Mouse (Mus musculus): ENCODE measurements around the gene Col6a2. TPM values are rescaled to one million over a fixed set of nuclear protein-coding genes. Genes with fewer than 3 reads are reported as not detected.
A peak's percentile ranks its signal among the peaks of the same experiment; 100 is the strongest.

Gene Col6a2
- 148 and 176 TPM in 2 replicates for polyA plus RNA-seq (2014; fragmentation: Nextera tagmentation; extraction: Ambion mirVana)

DNA sequence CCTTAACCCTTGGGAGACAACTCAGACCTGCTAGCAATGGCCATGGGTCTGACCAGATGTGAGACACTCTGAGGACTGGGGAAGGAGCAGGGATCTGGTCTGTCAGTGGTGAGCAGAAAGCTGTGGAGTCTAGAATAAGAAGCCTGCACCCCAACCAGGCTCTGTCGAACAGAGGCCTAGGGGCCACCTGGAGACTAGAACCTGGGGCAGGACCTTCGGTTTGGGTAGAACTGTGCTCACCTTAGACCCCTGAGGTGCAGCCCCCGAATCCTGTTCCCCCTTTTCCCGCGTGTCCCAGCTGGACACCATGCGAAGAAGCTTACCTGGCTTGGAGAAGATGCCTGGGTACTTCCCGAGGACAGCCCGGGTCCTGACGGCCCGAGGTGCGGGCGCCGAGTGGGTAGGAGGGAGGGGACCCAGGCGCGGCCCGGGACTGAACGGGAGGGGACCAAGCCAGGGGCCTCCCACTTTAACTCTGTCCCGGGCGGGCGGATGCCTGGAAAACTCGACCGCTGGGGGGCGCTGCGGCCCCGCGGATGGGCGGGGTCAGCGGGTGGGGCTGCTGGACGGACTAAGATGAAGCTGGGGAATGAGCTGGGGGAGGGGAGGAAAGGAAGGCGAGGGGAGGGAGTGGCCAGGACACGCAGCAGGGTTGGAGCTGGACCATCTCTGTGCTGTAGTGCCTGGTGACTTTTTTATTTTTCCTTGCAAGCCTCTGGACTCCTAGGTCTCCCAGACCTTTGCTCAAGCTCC, at the start of gene Col6a2:
Gene Col6a2 (minus strand): TSS at position 703 of the 753 bp plus-strand sequence.
- WGBS, result 3% methylated on average over 30 of the region's 31 CpGs

DNA sequence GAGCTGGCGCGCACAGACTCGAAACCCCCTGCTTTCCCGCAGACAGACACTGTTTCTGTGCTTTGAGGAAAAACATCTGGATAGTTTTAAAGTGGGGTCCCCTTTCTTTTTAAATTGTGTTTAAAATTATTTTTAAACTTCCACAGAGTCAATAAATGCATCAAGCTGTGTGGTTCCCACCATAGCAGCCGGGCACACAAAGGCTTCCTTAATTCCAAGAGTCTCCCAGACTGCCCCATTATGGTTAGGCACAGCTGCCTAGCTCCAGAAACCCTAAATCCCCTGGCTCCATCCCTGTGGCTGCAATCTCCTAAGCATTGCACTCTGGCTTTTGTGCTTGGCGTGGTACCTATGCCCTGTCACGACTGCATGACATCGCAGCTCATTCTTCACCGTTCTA, 48.5 kb upstream of the Col6a2 start:
- Histone ChIP-seq H3K4me3 (ENCODE audit: low read depth, low read length) (no peak overlapping the region), H3K27ac (ENCODE audit: low read length) (peak overlapping the region; percentile 63), H3K27me3 (ENCODE audit: control insufficient read depth, insufficient read depth, low read length) (no peaks in the 10 kb centered on the region), H3K4me2 (replicated peaks; ENCODE audit: low read depth, low read length) (no peak overlapping the region), H3K4me1 (ENCODE audit: control insufficient read depth, insufficient read depth, low read length) (peaks cover 3% of the 10 kb centered on the region; the same call in 1 of the 2 replicates), H3K9ac (replicated peaks; ENCODE audit: low read depth, low read length) (no peak overlapping the region), H3K9me3 (ENCODE audit: control insufficient read depth, low read depth, low read length) (no peaks in the 10 kb centered on the region), H3K36me3 (ENCODE audit: control insufficient read depth, insufficient read depth, low read length) (no peaks in the 10 kb centered on the region)
- WGBS, result 64% methylated on average over 9 of the region's 9 CpGs
- ATAC-seq (ENCODE audit: insufficient number of reproducible peaks, insufficient read depth, low FRiP score, low read depth), result no peak

More for the DNA sequence above, at the start of gene Col6a2:
- Histone ChIP-seq H3K9me3 (ENCODE audit: control insufficient read depth, low read depth, low read length) (no peaks in the 10 kb centered on the region), H3K36me3 (ENCODE audit: control insufficient read depth, insufficient read depth, low read length) (no peaks in the 10 kb centered on the region), H3K4me2 (replicated peaks; ENCODE audit: low read depth, low read length) (peak within 1 kb of the TSS; percentile 65), H3K27ac (ENCODE audit: low read length) (peak within 1 kb of the TSS; percentile 70), H3K9ac (replicated peaks; ENCODE audit: low read depth, low read length) (peak within 1 kb of the TSS; percentile 39), H3K4me3 (ENCODE audit: low read depth, low read length) (peak within 1 kb of the TSS; percentile 51), H3K4me1 (ENCODE audit: control insufficient read depth, insufficient read depth, low read length) (peaks cover 19% of the 10 kb centered on the region; the same call in 1 of the 2 replicates), H3K27me3 (ENCODE audit: control insufficient read depth, insufficient read depth, low read length) (no peaks in the 10 kb centered on the region)
- peak; percentile 91 for ATAC-seq (ENCODE audit: insufficient number of reproducible peaks, insufficient read depth, low FRiP score, low read depth)

DNA sequence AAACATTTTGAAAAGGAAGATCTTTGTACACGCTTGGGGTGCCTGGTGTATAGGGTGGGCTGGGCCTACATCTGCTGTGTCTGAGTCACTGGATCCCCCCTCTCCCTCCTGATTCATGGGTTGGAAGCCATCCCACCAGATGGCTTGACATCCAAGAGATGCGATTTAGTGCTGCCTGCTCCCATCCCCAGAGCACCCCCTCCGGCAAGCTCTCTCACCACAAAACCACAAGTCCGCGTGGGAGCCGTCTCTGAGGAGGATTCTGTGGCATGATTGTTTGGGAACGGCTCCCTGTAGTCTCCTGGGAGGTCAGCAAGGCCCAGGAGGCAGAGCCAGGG, 45.5 kb upstream of the Col6a2 start:
- Histone ChIP-seq H3K9me3 (ENCODE audit: control insufficient read depth, low read depth, low read length) (peaks cover 11% of the 10 kb centered on the region; the same call in 1 of the 2 replicates), H3K36me3 (ENCODE audit: control insufficient read depth, insufficient read depth, low read length) (no peaks in the 10 kb centered on the region), H3K9ac (replicated peaks; ENCODE audit: low read depth, low read length) (no peak overlapping the region), H3K4me2 (replicated peaks; ENCODE audit: low read depth, low read length) (no peak overlapping the region), H3K4me1 (ENCODE audit: control insufficient read depth, insufficient read depth, low read length) (peaks cover 5% of the 10 kb centered on the region), H3K27ac (ENCODE audit: low read length) (peak overlapping the region; percentile 72), H3K4me3 (ENCODE audit: low read depth, low read length) (no peak overlapping the region), H3K27me3 (ENCODE audit: control insufficient read depth, insufficient read depth, low read length) (no peaks in the 10 kb centered on the region)
- 42% methylated on average over 7 of the region's 7 CpGs for WGBS
- peak; percentile 67; the same call in 1 of the 2 replicates for ATAC-seq (ENCODE audit: insufficient number of reproducible peaks, insufficient read depth, low FRiP score, low read depth)

DNA sequence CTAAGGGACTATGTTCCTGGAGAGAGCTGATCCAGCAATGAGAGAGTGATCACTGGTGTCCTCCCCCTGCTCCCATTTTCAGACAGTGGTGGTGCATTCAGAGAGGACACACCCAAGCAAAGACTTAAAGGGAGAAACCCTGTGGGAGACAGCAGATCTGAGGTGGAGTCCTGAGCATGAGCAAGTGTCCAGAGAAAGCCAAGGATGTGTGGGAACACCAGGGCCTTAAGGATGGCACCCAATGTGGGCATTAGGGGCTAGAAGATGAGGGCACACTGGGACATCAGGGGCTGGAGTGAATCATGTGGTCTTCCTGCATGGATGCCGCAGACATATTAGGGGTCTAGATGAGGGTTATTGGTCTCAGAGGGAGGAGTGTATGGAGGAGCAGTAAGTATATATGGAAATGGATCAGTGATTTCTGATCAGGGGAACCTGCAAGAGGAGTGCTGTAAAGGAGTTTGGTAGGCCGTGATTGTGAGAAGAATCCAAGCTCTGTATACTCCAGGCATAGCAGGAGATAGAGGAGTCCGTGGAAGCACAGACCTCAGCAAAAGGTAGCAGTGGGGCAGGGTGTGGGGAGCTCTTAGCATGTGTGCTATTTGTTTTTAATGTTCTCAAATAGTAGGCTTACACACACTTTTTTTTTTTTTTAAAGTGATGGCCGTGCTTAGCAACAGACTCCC, 45.0 kb upstream of the Col6a2 start:
- peaks cover 8% of the 10 kb centered on the region for H3K4me1 ChIP-seq (ENCODE audit: control insufficient read depth, insufficient read depth, low read length)
- H3K4me3 ChIP-seq (ENCODE audit: low read depth, low read length), result no peak overlapping the region
- no peak overlapping the region for H3K4me2 ChIP-seq (replicated peaks; ENCODE audit: low read depth, low read length)
- H3K36me3 ChIP-seq (ENCODE audit: control insufficient read depth, insufficient read depth, low read length), result no peaks in the 10 kb centered on the region
- no peak for ATAC-seq (ENCODE audit: insufficient number of reproducible peaks, insufficient read depth, low FRiP score, low read depth)
- H3K27me3 ChIP-seq (ENCODE audit: control insufficient read depth, insufficient read depth, low read length), result no peaks in the 10 kb centered on the region
- peak overlapping the region; percentile 58; the same call in 1 of the 2 replicates for H3K27ac ChIP-seq (ENCODE audit: low read length)
- H3K9ac ChIP-seq (replicated peaks; ENCODE audit: low read depth, low read length), result no peak overlapping the region
- WGBS, result 83% methylated on average over 4 of the region's 4 CpGs
- H3K9me3 ChIP-seq (ENCODE audit: control insufficient read depth, low read depth, low read length), result peaks cover 11% of the 10 kb centered on the region; the same call in 1 of the 2 replicates

DNA sequence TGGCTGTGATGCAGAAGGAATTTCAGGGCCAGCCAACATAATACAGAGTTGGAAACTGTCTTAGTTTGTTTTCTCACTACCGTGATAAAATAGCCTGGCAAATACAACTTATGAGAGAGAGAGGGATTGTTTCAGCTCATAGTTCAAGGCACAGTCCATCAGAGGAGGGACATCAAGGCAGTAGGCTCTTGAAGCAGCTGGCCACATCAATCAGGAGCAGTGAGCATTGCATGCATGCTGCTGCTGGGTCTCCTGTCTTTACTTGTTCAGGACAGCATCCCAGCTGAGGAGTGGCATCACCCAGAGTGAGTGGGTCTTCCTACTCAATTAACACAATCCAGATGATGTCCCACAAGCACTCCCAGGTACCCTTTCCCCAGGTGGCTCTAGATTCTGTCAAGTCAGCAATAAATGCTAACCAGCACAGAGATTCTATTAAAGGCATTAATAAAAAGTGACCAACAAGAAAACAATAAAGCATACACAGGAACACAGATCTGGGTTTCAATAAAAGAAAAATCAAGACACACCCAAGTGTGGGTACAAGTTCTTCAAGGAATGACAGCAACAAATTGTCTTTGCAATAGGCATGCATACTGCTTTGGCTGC, 43.9 kb upstream of the Col6a2 start:
- Histone ChIP-seq H3K9ac (replicated peaks; ENCODE audit: low read depth, low read length) (no peak overlapping the region), H3K4me3 (ENCODE audit: low read depth, low read length) (no peak overlapping the region), H3K4me1 (ENCODE audit: control insufficient read depth, insufficient read depth, low read length) (peaks cover 8% of the 10 kb centered on the region), H3K36me3 (ENCODE audit: control insufficient read depth, insufficient read depth, low read length) (no peaks in the 10 kb centered on the region), H3K4me2 (replicated peaks; ENCODE audit: low read depth, low read length) (no peak overlapping the region), H3K27ac (ENCODE audit: low read length) (no peak overlapping the region), H3K27me3 (ENCODE audit: control insufficient read depth, insufficient read depth, low read length) (no peaks in the 10 kb centered on the region), H3K9me3 (ENCODE audit: control insufficient read depth, low read depth, low read length) (peaks cover 11% of the 10 kb centered on the region; the same call in 1 of the 2 replicates)
- no peak for ATAC-seq (ENCODE audit: insufficient number of reproducible peaks, insufficient read depth, low FRiP score, low read depth)
- 89% methylated on average over 1 of the region's 1 CpGs for WGBS

DNA sequence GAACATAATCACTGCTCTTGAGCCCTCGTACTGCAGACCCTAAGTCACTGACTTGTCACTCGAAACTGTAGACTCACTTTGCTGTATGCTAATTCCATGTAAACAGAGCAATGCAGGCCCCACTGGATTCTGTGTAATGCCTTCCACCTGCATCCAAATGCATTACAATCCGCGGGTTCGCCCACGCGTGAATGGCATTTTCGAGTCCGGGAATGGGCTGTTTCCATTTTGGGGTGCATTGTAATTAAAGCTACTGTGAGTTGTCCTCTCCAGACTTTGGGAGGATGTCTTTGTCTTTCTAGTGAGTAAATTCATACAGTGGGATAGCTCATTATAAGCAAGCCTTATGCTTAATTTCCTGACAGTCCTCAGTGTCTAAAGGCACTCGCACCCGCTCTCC, 42.1 kb upstream of the Col6a2 start:
- Histone ChIP-seq H3K4me3 (ENCODE audit: low read depth, low read length) (no peak overlapping the region), H3K27me3 (ENCODE audit: control insufficient read depth, insufficient read depth, low read length) (no peaks in the 10 kb centered on the region), H3K9ac (replicated peaks; ENCODE audit: low read depth, low read length) (no peak overlapping the region), H3K9me3 (ENCODE audit: control insufficient read depth, low read depth, low read length) (peaks cover 11% of the 10 kb centered on the region; the same call in 1 of the 2 replicates), H3K4me1 (ENCODE audit: control insufficient read depth, insufficient read depth, low read length) (peaks cover 8% of the 10 kb centered on the region; the same call in 1 of the 2 replicates), H3K27ac (ENCODE audit: low read length) (no peak overlapping the region), H3K36me3 (ENCODE audit: control insufficient read depth, insufficient read depth, low read length) (no peaks in the 10 kb centered on the region), H3K4me2 (replicated peaks; ENCODE audit: low read depth, low read length) (no peak overlapping the region)
- WGBS, result 94% methylated on average over 11 of the region's 11 CpGs
- ATAC-seq (ENCODE audit: insufficient number of reproducible peaks, insufficient read depth, low FRiP score, low read depth), result no peak

DNA sequence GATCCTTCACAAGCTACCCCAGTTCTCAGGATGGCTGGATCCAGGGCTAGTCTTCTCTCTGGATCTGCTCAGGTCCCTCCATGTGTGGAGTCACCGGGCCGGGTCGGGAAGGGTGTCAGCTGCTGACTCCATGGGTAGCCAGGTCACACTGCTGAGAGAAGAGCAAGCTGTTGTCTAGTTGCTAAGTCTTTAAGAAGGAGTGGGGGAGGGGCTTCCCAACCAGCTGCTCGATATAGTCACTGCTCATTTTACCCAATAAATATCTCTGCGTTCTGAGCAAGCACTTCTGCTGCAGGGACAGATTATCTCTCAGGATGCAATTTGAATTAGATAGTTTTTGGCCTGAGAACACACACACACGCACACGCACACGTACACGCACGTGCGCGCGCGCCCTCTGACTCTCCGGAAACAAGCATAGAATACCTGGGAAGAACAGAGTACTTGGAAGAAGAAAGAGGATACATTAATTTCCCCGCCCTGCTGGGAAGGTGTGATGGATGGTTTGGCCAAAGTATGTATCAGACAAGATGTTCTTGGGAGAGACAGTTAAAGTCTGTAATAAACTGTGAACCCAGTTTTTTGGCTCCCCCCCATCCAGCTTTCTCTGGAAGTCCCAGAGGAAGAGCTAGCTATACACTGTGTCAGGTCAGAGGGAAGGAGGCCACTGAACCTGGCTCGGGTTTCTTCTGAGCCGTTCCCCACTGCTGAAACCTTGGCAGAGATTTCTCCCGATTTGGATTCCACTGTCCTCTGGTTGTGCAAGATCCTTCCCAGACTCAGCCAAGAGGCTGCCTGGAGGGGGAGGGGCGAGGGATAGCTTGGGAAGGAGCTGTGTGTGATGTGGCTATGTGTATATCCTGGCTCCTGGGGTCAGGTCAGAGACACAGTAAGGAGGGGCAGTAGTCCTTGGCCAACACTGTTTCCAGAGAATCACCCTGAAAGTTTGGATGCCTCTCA, 41.0 kb upstream of the Col6a2 start:
- WGBS, result 64% methylated on average over 20 of the region's 20 CpGs
- H3K27ac ChIP-seq (ENCODE audit: low read length), result peak overlapping the region; percentile 59
- H3K4me1 ChIP-seq (ENCODE audit: control insufficient read depth, insufficient read depth, low read length), result peaks cover 8% of the 10 kb centered on the region; the same call in 1 of the 2 replicates
- H3K4me2 ChIP-seq (replicated peaks; ENCODE audit: low read depth, low read length), result no peak overlapping the region
- H3K4me3 ChIP-seq (ENCODE audit: low read depth, low read length), result no peak overlapping the region
- H3K27me3 ChIP-seq (ENCODE audit: control insufficient read depth, insufficient read depth, low read length), result no peaks in the 10 kb centered on the region
- no peaks in the 10 kb centered on the region for H3K36me3 ChIP-seq (ENCODE audit: control insufficient read depth, insufficient read depth, low read length)
- no peak overlapping the region for H3K9ac ChIP-seq (replicated peaks; ENCODE audit: low read depth, low read length)
- H3K9me3 ChIP-seq (ENCODE audit: control insufficient read depth, low read depth, low read length), result peaks cover 11% of the 10 kb centered on the region; the same call in 1 of the 2 replicates
- ATAC-seq (ENCODE audit: insufficient number of reproducible peaks, insufficient read depth, low FRiP score, low read depth), result peak; percentile 68
